Comparison of ENCODE assay signal across 8 mouse cellular contexts in genomic region chr9:72531996-72532380, GRCm38 (mm10). TPM values are rescaled to one million over a fixed set of nuclear protein-coding genes. Genes with fewer than 3 reads are reported as not detected.
DNase-seq lines count a peak whose midpoint lies in the region; ATAC-seq and TF ChIP-seq lines count a peak whose summit lies in the region.

Rfx7 (plus strand) TSS chr9:72532240.

- no peak for DNase-seq in thymus, adult 2 months
- no peak for DNase-seq in thymus, postnatal 4 days
- peak; percentile 73 for DNase-seq in embryo, embryonic 10 days (ENCODE audit: low spot score)
- DNase-seq in gastrocnemius, postnatal 10 days = peak; percentile 78
- peak; percentile 71 to 82 for DNase-seq in left cerebral cortex, postnatal 14 days (ENCODE audit: low spot score in 2 of 2)
- peak; percentile 80 for DNase-seq in right cerebral cortex, postnatal 14 days

- WGBS in thymus, adult 2 months = 3% methylated on average over 63 of the region's 63 CpGs

- intact Hi-C loops in left cerebral cortex, postnatal 14 days (cut with DNase I) = loop anchor here (5.0 kb wide), 3 partner anchors 40 to 130 kb away; partner anchors contain the start of genes Nedd4 and Tex9

- H3K4me1 ChIP-seq in thymus, adult 2 months (replicated peaks; ENCODE audit: control insufficient read depth, insufficient read depth, low read length) = peaks cover 10% of the 10 kb centered on the region

- TF ChIP-seq POLR2A in thymus, adult 2 months (IDR thresholded peaks at IDR 0.05; ENCODE audit: control insufficient read depth, extremely low read depth, insufficient read depth, low read length, poor library complexity) = peak; percentile 86

- peak within 1 kb of the TSS; percentile 88 for H3K27ac ChIP-seq in thymus, adult 2 months (ENCODE audit: control insufficient read depth, insufficient read depth, low read length)

- TF ChIP-seq CTCF in thymus, adult 2 months (IDR thresholded peaks at IDR 0.05; ENCODE audit: borderline replicate concordance, control insufficient read depth, extremely low read depth, insufficient read depth, low read length, poor library complexity) = no peak

- H3K36me3 ChIP-seq in thymus, adult 2 months (ENCODE audit: control insufficient read depth, insufficient read depth, low read length) = no peaks in the 10 kb centered on the region

- peak within 1 kb of the TSS; percentile 99 for H3K4me3 ChIP-seq in thymus, adult 2 months (ENCODE audit: control insufficient read depth, insufficient read depth, low read length)

- peak; percentile 41 for ATAC-seq in inflammation-experienced regulatory T-cells, adult 6 months
- peak; percentile 30 for ATAC-seq in megakaryocyte progenitor cell, adult 5-6 weeks (replicated peaks; ENCODE audit: poor library complexity)

- H3K27me3 ChIP-seq in thymus, adult 2 months (ENCODE audit: control insufficient read depth, insufficient read depth, low read length) = no peaks in the 10 kb centered on the region

RNA-seq across cellular contexts. Expression of gene Rfx7, which starts in this region (rescaled TPM):
- polyA plus RNA-seq in thymus, adult 2 months (2012; rRNA removed) = 21.2 and 22.3 TPM in 2 replicates
- 10 to 100 TPM; 30.2 to 30.4 TPM for total RNA-seq in gastrocnemius, postnatal 10 days (2021)
- 10 to 100 TPM; 15.6 to 28.0 (median 23.6) TPM for polyA plus RNA-seq in inflammation-experienced regulatory T-cells, adult 6 months (2017; shearing (Covaris generic))
- 10 to 100 TPM; 28.6 to 29.5 TPM for total RNA-seq in left cerebral cortex, postnatal 14 days (2021)
- total RNA-seq in megakaryocyte progenitor cell, adult 5-6 weeks (2015) = 93.5 and 101 TPM in 2 replicates
- total RNA-seq in megakaryocyte progenitor cell, adult 5-6 weeks (2017) = 21.9 and 23.9 TPM in 2 replicates

Comparison
In these comparisons a context has a peak if more than half of its experiments do, and no peak if none do; other contexts are left out.
1. DNase-seq: peak in embryo, embryonic 10 days (single experiment), gastrocnemius, postnatal 10 days (single experiment), left cerebral cortex, postnatal 14 days (2 of 2) and right cerebral cortex, postnatal 14 days (single experiment); none in thymus, adult 2 months (single experiment) and thymus, postnatal 4 days (single experiment).